Mouse (Mus musculus): Measurements from ENCODE around the gene Esyt2. TPM values are rescaled to one million over a fixed set of nuclear protein-coding genes. Genes with fewer than 3 reads are reported as not detected.
A peak's percentile ranks its signal among the peaks of the same experiment; 100 is the strongest.

Esyt2 gene
- polyA plus RNA-seq, 1 experiment from 2014 or later, result 16.7 TPM

DNA sequence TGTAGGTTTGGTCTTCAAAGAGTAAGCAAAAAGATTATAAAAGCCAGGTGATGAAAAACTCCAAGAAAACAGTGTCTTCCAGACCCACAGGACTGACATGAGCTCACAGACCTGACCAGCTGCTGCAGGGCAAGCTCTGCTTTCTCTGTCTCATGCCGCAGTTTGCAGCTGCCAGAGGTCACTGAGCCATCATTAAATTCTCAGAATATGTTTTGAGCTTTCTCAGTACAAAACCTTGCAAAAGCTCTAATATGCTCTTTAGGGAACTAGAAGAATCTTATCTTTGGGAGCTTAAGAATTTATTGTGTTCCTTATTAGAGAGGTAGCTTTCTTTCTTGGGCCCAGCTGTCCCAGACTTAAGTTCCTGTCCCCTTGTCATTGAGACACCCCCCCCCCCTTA lies 25.0 kb downstream of the Esyt2 start:
- H3K4me3 ChIP-seq (ENCODE audit: low read depth, low read length), result no peak overlapping the region
- H3K27me3 ChIP-seq (replicated peaks; ENCODE audit: insufficient read depth, low read length), result no peaks in the 10 kb centered on the region
- no peaks in the 10 kb centered on the region for H3K36me3 ChIP-seq (ENCODE audit: insufficient read depth, low read length)
- ATAC-seq (no peak), DNase-seq (ENCODE audit: low spot score) (peak; percentile 29)
- H3K27ac ChIP-seq (ENCODE audit: low read length), result no peak overlapping the region
- no peaks in the 10 kb centered on the region for H3K9me3 ChIP-seq (ENCODE audit: low read length)
- WGBS, result 48% methylated on average over 1 of the region's 1 CpGs
- no peak overlapping the region for H3K9ac ChIP-seq (replicated peaks; ENCODE audit: low read depth)
- TF ChIP-seq EP300 (IDR thresholded peaks at IDR 0.05), result no peak
- TF ChIP-seq CTCF (IDR thresholded peaks at IDR 0.05), result no peak
- H3K4me2 ChIP-seq (replicated peaks; ENCODE audit: low read depth, low read length), result no peak overlapping the region
- H3K4me1 ChIP-seq (ENCODE audit: insufficient read depth, low read depth, low read length), result no peaks in the 10 kb centered on the region

DNA sequence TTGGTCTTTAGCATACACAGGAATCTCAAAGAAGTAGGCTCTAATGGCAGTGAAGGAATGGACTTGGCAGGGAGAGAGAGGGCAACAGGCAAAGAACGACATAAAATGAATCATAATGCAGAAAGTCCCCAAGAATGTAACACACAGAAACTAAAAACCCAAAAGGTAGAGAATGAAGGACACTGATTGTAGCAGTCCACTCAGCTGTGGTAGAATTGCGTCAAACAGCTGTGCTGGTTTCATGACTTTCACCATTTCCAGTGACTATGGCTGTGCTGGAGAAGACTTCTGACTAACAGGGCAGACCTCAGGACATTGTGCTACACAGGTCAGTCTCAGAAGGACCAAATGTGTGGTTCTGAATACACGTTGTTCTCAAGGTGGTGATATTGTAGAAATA lies 26.9 kb downstream of the Esyt2 start:
- no peak for ATAC-seq
- H3K36me3 ChIP-seq (ENCODE audit: insufficient read depth, low read length), result no peaks in the 10 kb centered on the region
- no peaks in the 10 kb centered on the region for H3K27me3 ChIP-seq (replicated peaks; ENCODE audit: insufficient read depth, low read length)
- no peaks in the 10 kb centered on the region for H3K4me1 ChIP-seq (ENCODE audit: insufficient read depth, low read depth, low read length)
- H3K27ac ChIP-seq (ENCODE audit: low read length), result no peak overlapping the region
- DNase-seq (ENCODE audit: low spot score), result no peak
- WGBS, result 85% methylated on average over 3 of the region's 3 CpGs
- no peaks in the 10 kb centered on the region for H3K9me3 ChIP-seq (ENCODE audit: low read length)
- H3K4me3 ChIP-seq (ENCODE audit: low read depth, low read length), result no peak overlapping the region
- TF ChIP-seq CTCF (IDR thresholded peaks at IDR 0.05) (no peak), EP300 (IDR thresholded peaks at IDR 0.05) (no peak)
- H3K9ac ChIP-seq (replicated peaks; ENCODE audit: low read depth), result no peak overlapping the region
- H3K4me2 ChIP-seq (replicated peaks; ENCODE audit: low read depth, low read length), result no peak overlapping the region

DNA sequence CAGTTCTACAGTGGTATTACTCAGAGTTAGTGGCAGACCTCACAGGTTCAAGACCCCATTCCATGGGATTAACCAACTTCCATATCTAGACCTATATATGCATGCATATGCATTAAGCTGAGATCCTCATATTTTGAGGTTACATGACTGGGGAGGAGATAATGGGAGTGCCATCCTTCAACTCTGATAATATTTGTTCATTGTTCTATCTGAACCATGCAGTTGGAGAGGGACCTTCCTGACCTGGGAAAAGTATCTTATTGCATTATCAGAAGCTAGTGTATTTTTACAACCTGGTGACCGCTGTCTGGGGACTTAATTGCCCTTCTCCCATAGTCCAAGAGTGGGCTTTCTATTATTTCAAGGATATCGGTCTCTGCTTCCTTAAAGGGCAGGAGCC lies 27.6 kb downstream of the Esyt2 start:
- Histone ChIP-seq H3K9me3 (ENCODE audit: low read length) (no peaks in the 10 kb centered on the region), H3K4me2 (replicated peaks; ENCODE audit: low read depth, low read length) (no peak overlapping the region), H3K36me3 (ENCODE audit: insufficient read depth, low read length) (no peaks in the 10 kb centered on the region), H3K9ac (replicated peaks; ENCODE audit: low read depth) (no peak overlapping the region), H3K4me1 (ENCODE audit: insufficient read depth, low read depth, low read length) (no peaks in the 10 kb centered on the region), H3K4me3 (ENCODE audit: low read depth, low read length) (no peak overlapping the region), H3K27me3 (replicated peaks; ENCODE audit: insufficient read depth, low read length) (no peaks in the 10 kb centered on the region), H3K27ac (ENCODE audit: low read length) (no peak overlapping the region)
- 74% methylated on average over 2 of the region's 2 CpGs for WGBS
- no peak for DNase-seq (ENCODE audit: low spot score)
- no peak for TF ChIP-seq EP300 (IDR thresholded peaks at IDR 0.05)
- no peak for TF ChIP-seq CTCF (IDR thresholded peaks at IDR 0.05)
- ATAC-seq, result no peak

DNA sequence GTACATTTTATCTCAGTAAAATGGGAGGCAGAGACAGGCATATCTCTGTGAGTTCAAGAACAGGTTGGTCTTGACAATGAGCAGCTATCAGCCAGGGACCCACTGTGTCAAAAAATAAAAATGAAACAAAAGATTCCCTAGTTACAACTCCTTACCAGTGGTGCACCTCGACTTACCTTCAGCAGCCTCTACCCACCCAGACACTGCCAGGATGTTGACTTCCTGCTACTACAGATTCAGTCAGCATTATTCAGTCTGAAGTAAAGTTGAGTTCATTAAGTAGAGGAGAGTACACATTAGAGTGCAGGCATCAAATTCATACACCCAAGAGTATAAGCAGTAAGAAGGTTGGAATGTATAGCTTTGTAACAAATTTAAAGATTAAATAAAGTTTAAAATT lies 32.8 kb downstream of the Esyt2 start:
- peaks cover 5% of the 10 kb centered on the region; the same call in 1 of the 2 replicates for H3K4me1 ChIP-seq (ENCODE audit: insufficient read depth, low read depth, low read length)
- WGBS, result 66% methylated on average over 1 of the region's 1 CpGs
- DNase-seq (ENCODE audit: low spot score), result no peak
- no peaks in the 10 kb centered on the region for H3K9me3 ChIP-seq (ENCODE audit: low read length)
- H3K27me3 ChIP-seq (replicated peaks; ENCODE audit: insufficient read depth, low read length), result no peaks in the 10 kb centered on the region
- no peak for TF ChIP-seq EP300 (IDR thresholded peaks at IDR 0.05)
- no peak for TF ChIP-seq CTCF (IDR thresholded peaks at IDR 0.05)
- H3K27ac ChIP-seq (ENCODE audit: low read length), result no peak overlapping the region
- no peak overlapping the region for H3K9ac ChIP-seq (replicated peaks; ENCODE audit: low read depth)
- no peak overlapping the region for H3K4me3 ChIP-seq (ENCODE audit: low read depth, low read length)
- no peaks in the 10 kb centered on the region for H3K36me3 ChIP-seq (ENCODE audit: insufficient read depth, low read length)
- H3K4me2 ChIP-seq (replicated peaks; ENCODE audit: low read depth, low read length), result no peak overlapping the region
- no peak for ATAC-seq

DNA sequence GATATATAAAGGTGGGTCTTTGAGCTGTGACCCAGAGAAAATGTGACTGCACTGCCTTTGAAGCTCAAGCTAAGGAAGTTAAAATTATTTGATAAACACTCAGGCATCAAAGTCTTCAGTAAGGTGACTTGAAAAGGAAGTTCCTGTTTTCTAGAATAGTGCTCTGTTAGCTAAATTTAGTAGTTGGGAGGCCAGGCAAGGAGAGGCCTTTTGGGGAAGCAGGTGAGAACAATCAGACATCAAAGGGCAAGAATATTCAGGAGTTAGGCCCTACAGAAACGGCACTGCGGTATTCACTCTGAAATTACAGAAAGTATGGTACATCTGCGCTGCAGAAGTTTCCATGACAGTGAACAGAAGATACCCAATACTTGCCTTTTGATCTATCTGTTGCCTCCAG lies 34.5 kb downstream of the Esyt2 start:
- peaks cover 5% of the 10 kb centered on the region; the same call in 1 of the 2 replicates for H3K4me1 ChIP-seq (ENCODE audit: insufficient read depth, low read depth, low read length)
- TF ChIP-seq EP300 (IDR thresholded peaks at IDR 0.05) (no peak), CTCF (IDR thresholded peaks at IDR 0.05) (no peak)
- H3K9ac ChIP-seq (replicated peaks; ENCODE audit: low read depth), result no peak overlapping the region
- no peak overlapping the region for H3K4me3 ChIP-seq (ENCODE audit: low read depth, low read length)
- WGBS, result 59% methylated on average over 3 of the region's 3 CpGs
- H3K9me3 ChIP-seq (ENCODE audit: low read length), result no peaks in the 10 kb centered on the region
- no peak overlapping the region for H3K4me2 ChIP-seq (replicated peaks; ENCODE audit: low read depth, low read length)
- ATAC-seq, result no peak
- no peaks in the 10 kb centered on the region for H3K36me3 ChIP-seq (ENCODE audit: insufficient read depth, low read length)
- H3K27me3 ChIP-seq (replicated peaks; ENCODE audit: insufficient read depth, low read length), result no peaks in the 10 kb centered on the region
- DNase-seq (ENCODE audit: low spot score), result no peak
- no peak overlapping the region for H3K27ac ChIP-seq (ENCODE audit: low read length)

DNA sequence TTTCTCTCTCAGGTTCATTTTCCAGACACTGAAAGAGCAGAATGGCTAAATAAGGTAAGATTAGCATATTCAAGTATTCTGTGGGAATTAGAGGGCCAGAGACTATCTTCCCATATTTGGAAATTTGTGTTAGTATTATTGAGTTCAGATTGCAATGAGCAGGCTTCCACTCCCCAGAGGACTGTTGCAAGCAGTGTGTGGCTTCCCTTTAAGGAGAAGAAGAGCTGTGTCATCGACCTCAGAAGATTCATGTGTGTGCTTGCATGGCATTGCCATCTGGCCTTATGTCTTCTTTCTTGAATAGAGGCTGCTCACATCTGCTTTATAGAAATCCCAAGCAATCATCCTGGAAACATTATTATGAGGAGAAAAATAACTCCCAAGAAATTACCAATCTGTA lies 36.8 kb downstream of the Esyt2 start:
- H3K27me3 ChIP-seq (replicated peaks; ENCODE audit: insufficient read depth, low read length), result no peaks in the 10 kb centered on the region
- H3K27ac ChIP-seq (ENCODE audit: low read length), result no peak overlapping the region
- H3K9me3 ChIP-seq (ENCODE audit: low read length), result no peaks in the 10 kb centered on the region
- no peak for TF ChIP-seq CTCF (IDR thresholded peaks at IDR 0.05)
- TF ChIP-seq EP300 (IDR thresholded peaks at IDR 0.05), result no peak
- DNase-seq (ENCODE audit: low spot score), result no peak
- H3K4me2 ChIP-seq (replicated peaks; ENCODE audit: low read depth, low read length), result no peak overlapping the region
- H3K4me3 ChIP-seq (ENCODE audit: low read depth, low read length), result no peak overlapping the region
- H3K36me3 ChIP-seq (ENCODE audit: insufficient read depth, low read length), result no peaks in the 10 kb centered on the region
- no peak overlapping the region for H3K9ac ChIP-seq (replicated peaks; ENCODE audit: low read depth)
- ATAC-seq, result no peak
- WGBS, result 72% methylated on average over 1 of the region's 1 CpGs
- peaks cover 5% of the 10 kb centered on the region; the same call in 1 of the 2 replicates for H3K4me1 ChIP-seq (ENCODE audit: insufficient read depth, low read depth, low read length)

DNA sequence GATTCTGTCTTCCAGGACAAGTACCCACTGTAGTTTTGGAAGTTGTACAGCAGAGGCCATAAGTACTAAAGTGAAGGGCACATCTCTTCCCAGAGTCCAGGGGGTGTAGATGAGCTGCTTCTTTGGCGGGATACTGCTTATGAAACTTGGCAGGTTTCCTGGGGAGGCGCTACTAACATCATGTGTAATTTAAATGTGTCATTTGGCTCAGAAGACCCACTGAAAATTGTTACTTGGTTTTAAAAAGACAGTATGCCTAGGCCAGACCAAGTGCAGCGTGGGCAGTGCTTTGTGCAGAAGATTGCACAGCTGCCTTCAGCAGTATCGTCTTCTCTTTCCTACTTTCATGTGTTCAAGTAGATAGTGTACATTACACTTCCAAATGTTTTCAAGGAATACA lies 44.5 kb downstream of the Esyt2 start:
- TF ChIP-seq CTCF (IDR thresholded peaks at IDR 0.05) (no peak), EP300 (IDR thresholded peaks at IDR 0.05) (no peak)
- Histone ChIP-seq H3K9ac (replicated peaks; ENCODE audit: low read depth) (no peak overlapping the region), H3K27ac (ENCODE audit: low read length) (peak overlapping the region; percentile 57), H3K4me2 (replicated peaks; ENCODE audit: low read depth, low read length) (no peak overlapping the region), H3K9me3 (ENCODE audit: low read length) (no peaks in the 10 kb centered on the region), H3K27me3 (replicated peaks; ENCODE audit: insufficient read depth, low read length) (no peaks in the 10 kb centered on the region), H3K36me3 (ENCODE audit: insufficient read depth, low read length) (peaks cover 3% of the 10 kb centered on the region; the same call in 1 of the 2 replicates), H3K4me1 (ENCODE audit: insufficient read depth, low read depth, low read length) (0 out of 2 replicates have a peak, but pooled peaks cover 4% of the 10 kb centered on the region), H3K4me3 (ENCODE audit: low read depth, low read length) (no peak overlapping the region)
- WGBS, result 56% methylated on average over 4 of the region's 4 CpGs
- DNase-seq (ENCODE audit: low spot score), result peak; percentile 67
- ATAC-seq, result peak; percentile 58

All from lung, postnatal 0 days (tissue).